Mouse (Mus musculus) hindbrain, embryonic 12.5 days (tissue): Measurements from ENCODE around the gene Nus1. TPM values are rescaled to one million over a fixed set of nuclear protein-coding genes. Genes with fewer than 3 reads are reported as not detected.

Experiments
- ATAC-seq: fragments of 200-750 bp; cut with Nextera tagmentation; 2 replicates; pipeline ENCODE4 v1.8.0; 2017; ENCODE audit warnings: moderate TSS enrichment; ENCODE audit not compliant: low FRiP score
- H3K27ac ChIP-seq: fragments of 300-500 bp; sonication (generic); 2 replicates; pipeline ENCODE4 v1.5.1; 2016; ENCODE audit warnings: mild to moderate bottlenecking
- H3K27me3 ChIP-seq: fragments of 300-500 bp; sonication (generic); 2 replicates; pipeline ENCODE4 v1.6.1; 2016; ENCODE audit warnings: mild to moderate bottlenecking
- H3K36me3 ChIP-seq: fragments of 300-500 bp; sonication (generic); 2 replicates; pipeline ENCODE4 v1.6.1; 2016; ENCODE audit warnings: mild to moderate bottlenecking
- H3K4me1 ChIP-seq: fragments of 300-500 bp; sonication (generic); 2 replicates; pipeline ENCODE4 v1.6.1; 2016
- H3K4me2 ChIP-seq: fragments of 300-500 bp; sonication (generic); replicated peaks from 2 replicates; pipeline ENCODE4 v1.6.1; 2016; ENCODE audit warnings: mild to moderate bottlenecking
- H3K4me3 ChIP-seq: fragments of 300-500 bp; sonication (generic); 2 replicates; pipeline ENCODE4 v1.5.1; 2016; ENCODE audit warnings: mild to moderate bottlenecking
- H3K9ac ChIP-seq: fragments of 300-500 bp; sonication (generic); 2 replicates; pipeline ENCODE4 v1.6.1; 2016; ENCODE audit warnings: mild to moderate bottlenecking, moderate library complexity
- H3K9me3 ChIP-seq: fragments of 300-500 bp; sonication (generic); replicated peaks from 2 replicates; pipeline ENCODE4 v1.6.1; 2016; ENCODE audit warnings: mild to moderate bottlenecking
- WGBS: fragments of 180-500 bp; shearing (Covaris S2); methylation state at CpG from one replicate; pipeline ENCODE4 v1.1.7; 2016; 5-methylcytosine and 5-hydroxymethylcytosine counted together
- polyA plus RNA-seq: library from polyadenylated mRNA; unstranded; fragments of >200 nt; fragmentation: Nextera tagmentation; extraction: Ambion mirVana; gene quantifications from 2 replicates; pipeline ENCODE4 v1.2.1, GENCODE M21; 2016

The Nus1 gene
- 19.2 and 20.1 TPM in 2 replicates for polyA plus RNA-seq

- Histone ChIP-seq H3K4me2 (peak within 1 kb of the TSS; percentile 73), H3K4me3 (peak within 1 kb of the TSS; percentile 94), H3K27me3 (no peaks in the 10 kb centered on the region), H3K9me3 (no peaks in the 10 kb centered on the region), H3K4me1 (peaks cover 22% of the 10 kb centered on the region), H3K9ac (peak within 1 kb of the TSS; percentile 84), H3K27ac (peak within 1 kb of the TSS; percentile 94), H3K36me3 (no peaks in the 10 kb centered on the region)
- ATAC-seq, result peak; percentile 99
- WGBS, result under 1% methylated on average over 74 of the region's 79 CpGs
These were observed at the start of gene Nus1 for GRCm38 (mm10) chr10:52417299-52417997. Gene Nus1, plus strand, starts transcription at chr10:52417547.

GRCm38 (mm10) chr10:52368376-52368775 is 49.0 kb upstream of the Nus1 start:
- Histone ChIP-seq H3K36me3 (no peaks in the 10 kb centered on the region), H3K4me1 (no peaks in the 10 kb centered on the region), H3K27ac (no peak overlapping the region), H3K9me3 (no peaks in the 10 kb centered on the region), H3K4me3 (no peak overlapping the region), H3K27me3 (no peaks in the 10 kb centered on the region), H3K9ac (no peak overlapping the region), H3K4me2 (no peak overlapping the region)
- 97% methylated on average over 4 of the region's 4 CpGs for WGBS
- ATAC-seq, result no peak

- ATAC-seq, result no peak
- Histone ChIP-seq H3K9me3 (no peaks in the 10 kb centered on the region), H3K27ac (no peak overlapping the region), H3K4me1 (peaks cover 3% of the 10 kb centered on the region; the same call in 1 of the 2 replicates), H3K36me3 (no peaks in the 10 kb centered on the region), H3K9ac (no peak overlapping the region), H3K4me3 (no peak overlapping the region), H3K27me3 (no peaks in the 10 kb centered on the region), H3K4me2 (no peak overlapping the region)
- 82% methylated on average over 4 of the region's 4 CpGs for WGBS
These were observed 43.5 kb upstream of the Nus1 start for GRCm38 (mm10) chr10:52373834-52374233.

- H3K36me3 ChIP-seq, result no peaks in the 10 kb centered on the region
- peaks cover 8% of the 10 kb centered on the region for H3K4me1 ChIP-seq
- no peaks in the 10 kb centered on the region for H3K9me3 ChIP-seq
- no peak overlapping the region for H3K4me3 ChIP-seq
- ATAC-seq, result no peak
- no peak overlapping the region for H3K9ac ChIP-seq
- H3K27ac ChIP-seq, result no peak overlapping the region
- no peaks in the 10 kb centered on the region for H3K27me3 ChIP-seq
- no peak overlapping the region for H3K4me2 ChIP-seq
These were observed 42.7 kb upstream of the Nus1 start for GRCm38 (mm10) chr10:52374651-52375050.

- no peak for ATAC-seq
- Histone ChIP-seq H3K4me1 (peaks cover 8% of the 10 kb centered on the region), H3K9me3 (no peaks in the 10 kb centered on the region), H3K4me3 (no peak overlapping the region), H3K36me3 (no peaks in the 10 kb centered on the region), H3K4me2 (no peak overlapping the region), H3K27ac (no peak overlapping the region), H3K27me3 (no peaks in the 10 kb centered on the region), H3K9ac (no peak overlapping the region)
- 96% methylated on average over 2 of the region's 2 CpGs for WGBS
These were observed 40.9 kb upstream of the Nus1 start for GRCm38 (mm10) chr10:52376422-52376821.

- no peaks in the 10 kb centered on the region for H3K27me3 ChIP-seq
- H3K4me3 ChIP-seq, result no peak overlapping the region
- no peak for ATAC-seq
- no peak overlapping the region for H3K27ac ChIP-seq
- no peaks in the 10 kb centered on the region for H3K36me3 ChIP-seq
- no peaks in the 10 kb centered on the region for H3K9me3 ChIP-seq
- 97% methylated on average over 2 of the region's 2 CpGs for WGBS
- H3K9ac ChIP-seq, result no peak overlapping the region
- no peak overlapping the region for H3K4me2 ChIP-seq
- H3K4me1 ChIP-seq, result peaks cover 8% of the 10 kb centered on the region
These were observed 39.5 kb upstream of the Nus1 start for GRCm38 (mm10) chr10:52377813-52378212.

- Histone ChIP-seq H3K4me2 (peak overlapping the region; percentile 65), H3K4me3 (peak overlapping the region; percentile 74), H3K27ac (peak overlapping the region; percentile 95), H3K9ac (peak overlapping the region; percentile 86), H3K27me3 (no peaks in the 10 kb centered on the region), H3K4me1 (peaks cover 8% of the 10 kb centered on the region), H3K36me3 (no peaks in the 10 kb centered on the region), H3K9me3 (no peaks in the 10 kb centered on the region)
- ATAC-seq, result peak; percentile 76
- WGBS, result 1% methylated on average over 19 of the region's 19 CpGs
These were observed 36.0 kb upstream of the Nus1 start for GRCm38 (mm10) chr10:52381321-52381801.

- WGBS, result under 1% methylated on average over 62 of the region's 71 CpGs
- peak within 1 kb of the TSS; percentile 95 for H3K27ac ChIP-seq
- no peaks in the 10 kb centered on the region for H3K9me3 ChIP-seq
- ATAC-seq, result peak; percentile 98
- peak within 1 kb of the TSS; percentile 65 for H3K4me2 ChIP-seq
- peak within 1 kb of the TSS; percentile 86 for H3K9ac ChIP-seq
- H3K27me3 ChIP-seq, result no peaks in the 10 kb centered on the region
- peaks cover 8% of the 10 kb centered on the region for H3K4me1 ChIP-seq
- peak within 1 kb of the TSS; percentile 74 for H3K4me3 ChIP-seq
- no peaks in the 10 kb centered on the region for H3K36me3 ChIP-seq
These were observed 35.3 kb upstream of the Nus1 start, which contains the start of gene Gopc for GRCm38 (mm10) chr10:52381845-52382591. Gene Gopc, minus strand, starts transcription at chr10:52382124.

- H3K9ac ChIP-seq, result no peak overlapping the region
- peaks cover 8% of the 10 kb centered on the region for H3K4me1 ChIP-seq
- peak overlapping the region; percentile 65; the same call in 1 of the 2 replicates for H3K4me2 ChIP-seq
- 89% methylated on average over 6 of the region's 6 CpGs for WGBS
- H3K36me3 ChIP-seq, result no peaks in the 10 kb centered on the region
- H3K27me3 ChIP-seq, result no peaks in the 10 kb centered on the region
- no peak for ATAC-seq
- H3K4me3 ChIP-seq, result peak overlapping the region; percentile 74; the same call in 1 of the 2 replicates
- H3K9me3 ChIP-seq, result no peaks in the 10 kb centered on the region
- no peak overlapping the region for H3K27ac ChIP-seq
These were observed 34.3 kb upstream of the Nus1 start for GRCm38 (mm10) chr10:52383022-52383421.

- WGBS, result 82% methylated on average over 1 of the region's 1 CpGs
- H3K4me3 ChIP-seq, result no peak overlapping the region
- no peak overlapping the region for H3K9ac ChIP-seq
- H3K27me3 ChIP-seq, result no peaks in the 10 kb centered on the region
- peaks cover 7% of the 10 kb centered on the region for H3K4me1 ChIP-seq
- H3K4me2 ChIP-seq, result no peak overlapping the region
- H3K27ac ChIP-seq, result no peak overlapping the region
- no peak for ATAC-seq
- H3K9me3 ChIP-seq, result no peaks in the 10 kb centered on the region
- no peaks in the 10 kb centered on the region for H3K36me3 ChIP-seq
These were observed 33.8 kb upstream of the Nus1 start for GRCm38 (mm10) chr10:52383522-52383921.

- no peaks in the 10 kb centered on the region for H3K4me1 ChIP-seq
- no peak overlapping the region for H3K4me3 ChIP-seq
These were observed 32.3 kb upstream of the Nus1 start for GRCm38 (mm10) chr10:52384823-52385610.

GRCm38 (mm10) chr10:52387192-52387591 is 30.2 kb upstream of the Nus1 start:
- no peaks in the 10 kb centered on the region for H3K36me3 ChIP-seq
- 71% methylated on average over 4 of the region's 4 CpGs for WGBS
- H3K9ac ChIP-seq, result no peak overlapping the region
- H3K9me3 ChIP-seq, result no peaks in the 10 kb centered on the region
- ATAC-seq, result no peak
- H3K27me3 ChIP-seq, result no peaks in the 10 kb centered on the region
- no peak overlapping the region for H3K4me3 ChIP-seq
- H3K27ac ChIP-seq, result no peak overlapping the region
- H3K4me2 ChIP-seq, result no peak overlapping the region
- no peaks in the 10 kb centered on the region for H3K4me1 ChIP-seq

More at GRCm38 (mm10) chr10:52384823-52385610, 32.3 kb upstream of the Nus1 start:
- Histone ChIP-seq H3K9me3 (no peaks in the 10 kb centered on the region), H3K27me3 (no peaks in the 10 kb centered on the region), H3K9ac (no peak overlapping the region), H3K36me3 (no peaks in the 10 kb centered on the region), H3K4me2 (no peak overlapping the region), H3K27ac (no peak overlapping the region)
- 40% methylated on average over 8 of the region's 8 CpGs for WGBS
- ATAC-seq, result no peak
